Mouse (Mus musculus) hindbrain, embryonic 11.5 days (tissue): ENCODE data around the gene Evi5. TPM values are rescaled to one million over a fixed set of nuclear protein-coding genes. Genes with fewer than 3 reads are reported as not detected.

Experiments used
- ATAC-seq: fragments of 200-750 bp; cut with Nextera tagmentation; 2 replicates; pipeline ENCODE4 v1.8.0; 2017; ENCODE audit warnings: mild to moderate bottlenecking, moderate TSS enrichment, moderate library complexity; ENCODE audit not compliant: low FRiP score
- DNase-seq: peaks from one replicate; pipeline ENCODE4 v3.0.0-alpha.2; 2015; ENCODE audit warnings: low spot score
- H3K27ac ChIP-seq: fragments of 300-500 bp; sonication (generic); 2 replicates; pipeline ENCODE4 v1.5.1; 2014; ENCODE audit warnings: mild to moderate bottlenecking, low read depth, low read length
- H3K27me3 ChIP-seq: fragments of 300-500 bp; sonication (generic); 2 replicates; pipeline ENCODE4 v1.6.1; 2014; ENCODE audit warnings: mild to moderate bottlenecking, low read length, moderate library complexity, mixed read lengths; ENCODE audit not compliant: control insufficient read depth, insufficient read depth
- H3K36me3 ChIP-seq: fragments of 300-500 bp; sonication (generic); 2 replicates; pipeline ENCODE4 v1.6.1; 2014; ENCODE audit warnings: mild to moderate bottlenecking, low read length, moderate library complexity, mixed read lengths; ENCODE audit not compliant: control insufficient read depth, insufficient read depth
- H3K4me1 ChIP-seq: fragments of 300-500 bp; sonication (generic); replicated peaks from 2 replicates; pipeline ENCODE4 v1.6.1; 2014; ENCODE audit warnings: low read length, mixed read lengths; ENCODE audit not compliant: control insufficient read depth, insufficient read depth
- H3K4me2 ChIP-seq: fragments of 300-500 bp; sonication (generic); replicated peaks from 2 replicates; pipeline ENCODE4 v1.6.1; 2014; ENCODE audit warnings: mild to moderate bottlenecking, low read depth, low read length
- H3K4me3 ChIP-seq: fragments of 300-500 bp; sonication (generic); 2 replicates; pipeline ENCODE4 v1.5.1; 2014; ENCODE audit warnings: low read depth, low read length
- H3K9ac ChIP-seq: fragments of 300-500 bp; sonication (generic); 2 replicates; pipeline ENCODE4 v1.6.1; 2014; ENCODE audit warnings: low read depth, low read length
- H3K9me3 ChIP-seq: fragments of 300-500 bp; sonication (generic); 2 replicates; pipeline ENCODE4 v1.6.1; 2016; ENCODE audit warnings: low read length; ENCODE audit not compliant: control insufficient read depth
- WGBS: fragments of 180-500 bp; shearing (Covaris S2); extraction: QIAGEN DNeasy Blood & Tissue Kit; methylation state at CpG from one replicate; pipeline ENCODE4 v1.1.7; 2014; 5-methylcytosine and 5-hydroxymethylcytosine counted together
- polyA plus RNA-seq: library from polyadenylated mRNA; unstranded; fragments of >200 nt; fragmentation: Nextera tagmentation; extraction: Ambion mirVana; gene quantifications from 2 replicates; pipeline ENCODE4 v1.2.1, GENCODE M21; 2014

The Evi5 gene
- polyA plus RNA-seq, 1 experiment from 2014 or later = 59.5 TPM

DNA sequence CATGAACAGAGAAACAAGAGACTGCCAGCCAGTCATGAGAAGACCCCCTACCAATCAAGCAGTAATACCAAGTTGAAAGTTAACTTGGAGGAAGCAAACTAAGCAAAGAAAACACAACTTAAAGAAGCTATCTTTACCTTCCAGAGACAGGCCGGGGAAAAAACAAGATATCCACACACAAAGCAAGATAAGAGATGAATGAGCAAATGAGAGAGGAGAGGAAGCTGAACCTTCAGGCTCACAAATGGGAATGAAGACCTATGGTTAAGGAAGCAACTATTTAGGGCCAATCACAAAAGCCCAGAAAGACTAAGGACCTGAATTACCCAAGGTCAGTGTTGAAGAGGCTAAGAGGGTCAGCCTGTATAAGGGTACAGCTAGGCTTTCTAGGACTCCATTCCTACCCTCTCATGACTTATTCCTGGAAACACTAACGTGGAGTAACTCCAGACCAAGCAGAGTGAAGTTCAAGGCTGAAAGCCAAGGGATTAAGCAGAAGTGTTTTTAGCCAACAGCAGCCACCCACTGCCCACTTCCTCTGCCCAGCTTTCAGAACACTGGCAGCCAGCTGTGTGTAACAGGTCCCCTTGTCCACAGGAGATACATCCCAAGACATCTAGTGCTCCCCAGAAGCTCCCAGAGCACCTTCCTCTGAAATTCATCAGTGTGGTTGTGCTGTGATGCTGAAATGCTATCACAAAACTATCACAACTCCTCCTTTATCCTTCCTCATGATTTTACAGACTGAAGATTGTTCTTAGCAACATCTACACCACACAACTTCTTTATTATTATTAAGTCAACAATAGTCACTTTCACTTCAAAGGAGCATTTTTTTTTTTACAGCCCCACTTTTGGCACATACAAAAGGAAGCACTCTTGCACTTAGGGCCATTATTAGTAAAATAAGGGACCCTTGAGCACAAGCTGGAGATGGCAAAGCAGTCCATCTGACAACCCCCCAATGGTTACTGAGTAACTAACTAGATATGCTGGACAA is 8.5 kb downstream of the Evi5 start:
- Histone ChIP-seq H3K4me1 (no peaks in the 10 kb centered on the region), H3K4me3 (no peak overlapping the region), H3K27me3 (no peaks in the 10 kb centered on the region), H3K4me2 (no peak overlapping the region), H3K27ac (no peak overlapping the region), H3K9ac (no peak overlapping the region), H3K9me3 (no peaks in the 10 kb centered on the region), H3K36me3 (no peaks in the 10 kb centered on the region)
- DNase-seq = no peak
- ATAC-seq = no peak
- 72% methylated on average over 2 of the region's 2 CpGs for WGBS

DNA sequence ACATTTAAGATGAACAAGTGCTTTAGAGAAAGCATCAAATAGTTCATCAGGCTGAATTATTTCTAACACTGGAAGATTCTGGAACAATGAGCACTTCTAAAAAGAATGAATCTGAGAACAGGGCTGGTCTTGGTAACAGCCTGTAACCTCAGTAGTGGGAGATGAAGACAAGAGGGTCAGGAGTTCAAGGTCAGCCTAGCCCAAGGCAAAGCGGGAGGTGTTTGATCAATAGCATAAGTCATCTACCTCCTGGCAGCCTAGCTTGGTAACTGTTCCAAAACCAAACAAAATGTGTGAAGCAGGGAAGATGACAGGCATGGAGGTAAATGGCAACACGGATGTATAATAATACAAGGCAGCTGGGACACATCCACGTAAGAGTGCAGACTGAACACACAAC is 10.9 kb downstream of the Evi5 start:
- no peak overlapping the region for H3K4me3 ChIP-seq
- no peaks in the 10 kb centered on the region for H3K27me3 ChIP-seq
- no peak for DNase-seq
- H3K9me3 ChIP-seq = no peaks in the 10 kb centered on the region
- no peak overlapping the region for H3K9ac ChIP-seq
- no peak for ATAC-seq
- no peaks in the 10 kb centered on the region for H3K4me1 ChIP-seq
- H3K4me2 ChIP-seq = no peak overlapping the region
- no peaks in the 10 kb centered on the region for H3K36me3 ChIP-seq
- no peak overlapping the region for H3K27ac ChIP-seq
- WGBS = 89% methylated on average over 3 of the region's 3 CpGs

DNA sequence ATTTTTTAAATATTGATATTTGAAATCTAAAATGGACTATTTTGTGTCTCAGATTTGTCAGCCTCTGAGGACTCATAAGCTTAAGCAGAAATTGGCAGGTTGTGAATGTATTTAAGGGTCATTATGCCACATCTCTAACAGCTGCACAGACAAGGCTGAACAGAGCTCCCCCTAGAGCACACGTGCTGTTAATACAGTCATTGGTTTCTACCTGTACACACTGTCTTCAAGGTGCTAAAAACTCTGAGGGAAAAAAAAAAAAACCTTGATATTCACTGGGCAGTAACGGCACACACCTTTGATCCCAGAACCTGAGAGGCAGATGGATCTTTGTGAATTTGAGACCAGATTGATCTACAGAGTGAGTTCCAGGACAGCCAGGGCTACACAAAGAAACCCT is 15.9 kb downstream of the Evi5 start:
- Histone ChIP-seq H3K27me3 (no peaks in the 10 kb centered on the region), H3K4me3 (no peak overlapping the region), H3K4me1 (no peaks in the 10 kb centered on the region), H3K4me2 (no peak overlapping the region), H3K27ac (no peak overlapping the region), H3K9ac (no peak overlapping the region), H3K9me3 (no peaks in the 10 kb centered on the region), H3K36me3 (no peaks in the 10 kb centered on the region)
- ATAC-seq = no peak
- DNase-seq = no peak
- 48% methylated on average over 2 of the region's 2 CpGs for WGBS

DNA sequence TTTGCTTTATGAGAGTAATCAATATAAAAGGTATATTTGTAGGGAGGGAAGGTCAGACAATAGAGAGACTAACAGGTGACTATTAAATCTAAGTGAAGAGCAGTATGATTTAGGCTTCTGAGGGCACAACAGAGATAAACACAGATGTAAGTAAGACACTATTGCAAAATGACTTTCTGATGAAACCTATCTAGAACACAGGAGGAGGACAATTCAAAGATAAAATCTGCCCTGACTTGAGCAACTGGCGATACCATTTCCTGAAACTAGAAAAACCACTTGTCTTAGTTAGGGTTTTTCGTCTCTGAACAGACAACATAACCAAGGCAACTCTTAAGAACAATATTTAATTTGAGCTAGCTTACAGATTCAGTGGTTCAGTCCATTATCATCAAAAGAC is 19.4 kb downstream of the Evi5 start:
- H3K9ac ChIP-seq = no peak overlapping the region
- no peak for ATAC-seq
- H3K36me3 ChIP-seq = no peaks in the 10 kb centered on the region
- H3K27ac ChIP-seq = no peak overlapping the region
- no peak overlapping the region for H3K4me3 ChIP-seq
- H3K4me1 ChIP-seq = no peaks in the 10 kb centered on the region
- no peaks in the 10 kb centered on the region for H3K27me3 ChIP-seq
- H3K4me2 ChIP-seq = no peak overlapping the region
- H3K9me3 ChIP-seq = no peaks in the 10 kb centered on the region
- DNase-seq = no peak
- 86% methylated on average over 2 of the region's 2 CpGs for WGBS

DNA sequence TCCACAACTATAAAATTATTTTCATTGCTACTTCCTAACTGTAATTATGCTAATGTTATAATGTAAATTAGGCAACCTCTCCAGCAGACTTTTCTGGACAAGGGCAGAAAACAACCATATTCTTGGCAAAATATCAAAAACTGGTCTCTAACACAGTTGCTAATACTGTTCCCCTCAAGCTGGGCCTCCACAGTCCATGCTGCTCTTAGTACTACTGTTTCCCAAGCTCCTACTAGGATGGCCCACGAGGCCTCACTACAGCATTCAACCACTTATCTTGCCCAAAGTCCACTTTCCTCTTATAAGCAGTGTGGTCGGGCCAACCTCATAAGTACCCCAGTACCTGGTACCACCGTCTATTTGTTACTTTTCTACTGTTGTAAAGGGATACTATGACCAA is 20.4 kb downstream of the Evi5 start:
- H3K27me3 ChIP-seq = no peaks in the 10 kb centered on the region
- no peak for DNase-seq
- H3K36me3 ChIP-seq = no peaks in the 10 kb centered on the region
- no peaks in the 10 kb centered on the region for H3K4me1 ChIP-seq
- ATAC-seq = no peak
- H3K4me2 ChIP-seq = no peak overlapping the region
- H3K4me3 ChIP-seq = no peak overlapping the region
- H3K9me3 ChIP-seq = no peaks in the 10 kb centered on the region
- H3K27ac ChIP-seq = no peak overlapping the region
- WGBS = 84% methylated on average over 3 of the region's 3 CpGs
- no peak overlapping the region for H3K9ac ChIP-seq

DNA sequence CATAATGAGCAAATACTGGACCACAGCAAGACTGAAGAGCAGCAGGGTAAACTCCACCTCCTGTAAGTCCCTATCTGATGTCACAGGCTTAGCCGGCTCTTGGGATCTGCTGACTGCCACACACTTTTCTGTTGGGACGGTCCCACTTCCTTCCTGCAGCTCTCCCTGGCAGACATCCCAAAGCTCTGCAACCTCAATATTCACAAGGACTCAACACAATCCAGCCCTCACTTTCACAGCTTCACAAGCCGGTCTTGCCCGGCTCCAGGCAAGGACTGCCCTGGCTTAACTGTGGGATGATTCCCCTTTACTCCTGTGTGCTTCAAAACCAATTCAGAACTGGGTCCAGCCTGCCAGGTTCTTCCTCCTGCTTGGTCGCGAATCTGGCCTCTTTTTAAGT is 21.1 kb downstream of the Evi5 start:
- Histone ChIP-seq H3K4me1 (no peaks in the 10 kb centered on the region), H3K9me3 (no peaks in the 10 kb centered on the region), H3K9ac (no peak overlapping the region), H3K4me3 (no peak overlapping the region), H3K4me2 (no peak overlapping the region), H3K27ac (no peak overlapping the region), H3K27me3 (no peaks in the 10 kb centered on the region), H3K36me3 (no peaks in the 10 kb centered on the region)
- DNase-seq = no peak
- WGBS = 39% methylated on average over 6 of the region's 6 CpGs
- no peak for ATAC-seq

DNA sequence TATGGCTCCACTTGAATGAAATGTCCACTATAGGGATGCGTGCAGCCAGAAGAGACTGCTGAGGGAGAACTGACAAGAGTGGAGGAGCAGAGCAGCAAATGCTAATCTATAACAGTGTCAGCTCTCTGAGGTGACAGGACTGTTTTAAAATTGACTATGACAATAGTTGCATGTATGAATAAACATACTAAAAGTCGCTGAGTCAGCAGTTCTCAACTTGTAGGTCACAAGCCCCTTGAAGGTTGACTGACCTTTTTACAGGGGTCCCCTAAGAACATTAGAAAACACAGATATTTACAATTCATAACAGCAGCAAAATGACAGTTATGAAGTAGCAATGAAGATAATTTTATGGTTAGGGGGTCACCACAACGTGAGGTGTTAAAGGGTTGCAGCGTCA is 25.9 kb downstream of the Evi5 start:
- H3K4me1 ChIP-seq = no peaks in the 10 kb centered on the region
- H3K36me3 ChIP-seq = no peaks in the 10 kb centered on the region
- H3K4me3 ChIP-seq = no peak overlapping the region
- WGBS = 94% methylated on average over 4 of the region's 4 CpGs
- no peaks in the 10 kb centered on the region for H3K27me3 ChIP-seq
- DNase-seq = no peak
- H3K9ac ChIP-seq = no peak overlapping the region
- no peaks in the 10 kb centered on the region for H3K9me3 ChIP-seq
- no peak for ATAC-seq
- no peak overlapping the region for H3K27ac ChIP-seq
- H3K4me2 ChIP-seq = no peak overlapping the region

DNA sequence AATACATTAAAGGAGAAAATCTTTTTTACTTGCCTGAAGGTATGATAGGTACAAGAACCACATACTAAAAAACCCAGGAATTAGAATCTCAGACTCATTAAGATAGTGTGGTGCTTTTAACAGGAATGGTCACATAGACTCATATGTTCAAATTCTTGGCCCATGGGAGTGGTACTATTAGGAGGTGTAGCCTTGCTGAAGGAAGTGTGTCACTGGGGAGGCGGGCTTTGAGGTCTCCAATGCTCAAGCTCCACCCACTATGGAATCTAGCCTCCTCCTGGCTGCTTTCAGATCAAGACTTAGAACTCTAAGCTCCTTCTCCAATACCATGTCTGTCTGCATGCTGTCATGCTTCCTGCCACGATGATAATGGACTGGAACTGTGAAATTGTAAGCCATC is 27.1 kb downstream of the Evi5 start:
- DNase-seq (no peak), ATAC-seq (no peak)
- Histone ChIP-seq H3K9me3 (no peaks in the 10 kb centered on the region), H3K4me3 (no peak overlapping the region), H3K36me3 (no peaks in the 10 kb centered on the region), H3K4me2 (no peak overlapping the region), H3K4me1 (no peaks in the 10 kb centered on the region), H3K9ac (no peak overlapping the region), H3K27ac (no peak overlapping the region), H3K27me3 (no peaks in the 10 kb centered on the region)
- 80% methylated on average over 2 of the region's 2 CpGs for WGBS

DNA sequence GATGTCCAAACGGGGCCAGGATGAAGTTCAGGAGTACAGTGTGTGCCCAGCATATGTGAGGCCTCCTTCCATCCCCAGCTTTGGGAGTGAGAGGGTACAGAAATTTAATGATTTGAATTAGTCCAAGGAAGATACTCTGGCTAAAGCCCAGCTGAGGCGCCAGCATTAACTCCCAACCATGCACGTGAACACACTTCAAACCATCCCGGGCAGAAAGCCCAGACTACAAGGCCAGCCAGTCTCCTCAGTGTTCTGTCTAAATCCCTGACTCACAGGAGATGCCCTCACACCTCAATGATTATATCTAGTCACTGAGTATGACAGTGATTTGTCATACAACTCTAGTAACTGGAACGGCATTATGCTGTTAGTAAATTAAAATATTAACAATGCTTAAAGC is 27.6 kb downstream of the Evi5 start:
- no peak overlapping the region for H3K4me3 ChIP-seq
- H3K4me2 ChIP-seq = no peak overlapping the region
- WGBS = 89% methylated on average over 5 of the region's 5 CpGs
- ATAC-seq = no peak
- H3K9me3 ChIP-seq = no peaks in the 10 kb centered on the region
- no peak overlapping the region for H3K27ac ChIP-seq
- H3K9ac ChIP-seq = no peak overlapping the region
- no peaks in the 10 kb centered on the region for H3K4me1 ChIP-seq
- no peaks in the 10 kb centered on the region for H3K36me3 ChIP-seq
- no peaks in the 10 kb centered on the region for H3K27me3 ChIP-seq
- DNase-seq = no peak
